Mouse (Mus musculus): ENCODE results near the gene Sfpq. TPM values are rescaled to one million over a fixed set of nuclear protein-coding genes. Genes with fewer than 3 reads are reported as not detected.
"Not testable (repeated sequence)": the region's sequence is repeated elsewhere in the genome, so short reads cannot be mapped to it uniquely, and the experiment has no call there.

The Sfpq gene
- polyA plus RNA-seq, 1 experiment from 2014 or later: 98.9 TPM

DNA sequence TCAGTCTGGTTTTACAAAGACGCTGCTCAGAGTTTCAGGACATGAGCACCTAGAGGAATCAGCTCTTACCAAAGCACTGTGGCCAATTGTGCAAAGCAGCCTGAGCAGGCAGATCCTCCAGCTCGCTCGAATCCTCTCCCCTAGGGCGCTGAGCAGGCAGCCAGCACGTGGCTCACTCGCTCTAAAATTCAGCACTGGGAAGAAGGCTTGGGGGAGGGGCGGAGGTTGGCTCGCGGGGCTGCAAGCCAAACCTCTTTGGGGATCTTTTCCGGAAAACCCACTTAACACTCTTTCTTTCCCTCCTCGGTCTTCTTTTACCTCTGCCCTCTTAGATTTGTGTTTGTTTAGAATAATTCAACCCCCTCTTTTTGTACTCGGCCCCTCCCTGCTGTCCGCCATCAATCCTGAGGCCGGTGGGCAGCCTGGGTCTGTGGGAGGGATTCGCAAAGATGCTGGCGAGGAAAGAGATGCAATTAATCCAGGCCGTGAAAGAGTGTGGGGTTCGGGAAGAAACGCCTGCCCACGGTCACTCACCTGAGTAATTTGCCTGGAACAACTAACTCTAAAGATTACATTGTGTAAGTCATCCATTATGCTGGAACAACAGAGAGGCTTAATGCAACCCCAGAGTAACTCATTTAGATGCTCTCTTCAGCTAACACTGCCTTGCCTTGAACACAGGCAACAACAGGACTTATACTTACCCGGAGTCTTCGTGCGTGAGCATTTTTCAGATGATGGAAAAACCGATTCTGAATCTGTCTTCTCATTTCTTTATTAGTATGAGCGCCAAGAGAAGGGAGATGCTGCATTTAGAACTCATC is 15.8 kb upstream of the Sfpq start:
- H3K4me1 ChIP-seq: peaks cover 23% of the 10 kb centered on the region
- peak overlapping the region; percentile 34 for H3K4me3 ChIP-seq
- no peaks in the 10 kb centered on the region for H3K36me3 ChIP-seq
- no peaks in the 10 kb centered on the region for H3K27me3 ChIP-seq
- peak overlapping the region; percentile 71 for H3K27ac ChIP-seq (replicated peaks)
- peak overlapping the region; percentile 44 for H3K9ac ChIP-seq (replicated peaks)
- WGBS: 9% methylated on average over 25 of the region's 25 CpGs
- no peaks in the 10 kb centered on the region for H3K9me3 ChIP-seq
- ATAC-seq (replicated peaks): peak; percentile 83
- H3K4me2 ChIP-seq (replicated peaks): peak overlapping the region; percentile 56

GRCm38 (mm10) chr4:127015294-127015993 is 5.7 kb upstream of the Sfpq start:
- not testable (repeated sequence) for H3K9ac ChIP-seq (replicated peaks); H3K36me3 ChIP-seq; H3K4me1 ChIP-seq; H3K27me3 ChIP-seq; H3K9me3 ChIP-seq
- 10% methylated on average over 14 of the region's 26 CpGs for WGBS
- peak overlapping the region; percentile 38 for H3K4me3 ChIP-seq
- peak overlapping the region; percentile 63; the same call in 1 of the 2 replicates for H3K27ac ChIP-seq (replicated peaks)
- peak overlapping the region; percentile 37 for H3K4me2 ChIP-seq (replicated peaks)
- peak; percentile 91 for ATAC-seq (replicated peaks)

DNA sequence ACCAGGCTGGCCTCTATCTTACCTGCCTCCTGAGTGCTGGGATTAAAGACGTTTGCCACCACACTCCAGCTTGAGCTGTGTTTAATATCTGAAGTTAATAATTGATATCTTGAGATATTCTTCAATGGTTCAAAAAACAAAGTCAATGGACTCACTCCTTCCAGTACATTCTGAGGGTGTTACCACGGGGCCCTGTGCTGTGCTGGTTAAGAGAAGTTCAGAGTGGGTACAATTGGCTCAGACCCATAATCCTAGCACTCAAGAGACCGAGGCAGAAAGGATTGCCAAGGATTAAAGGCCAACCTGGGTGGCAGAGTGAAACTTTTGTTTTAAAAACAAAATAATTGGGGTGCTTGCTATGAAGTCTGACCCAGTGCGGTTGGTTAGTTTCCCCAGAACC is 4.8 kb upstream of the Sfpq start:
- WGBS: 77% methylated on average over 4 of the region's 4 CpGs
- Histone ChIP-seq H3K9me3 (no peaks in the 10 kb centered on the region), H3K27me3 (no peaks in the 10 kb centered on the region), H3K9ac (replicated peaks) (no peak overlapping the region), H3K4me1 (peaks cover 12% of the 10 kb centered on the region), H3K27ac (replicated peaks) (no peak overlapping the region), H3K4me3 (no peak overlapping the region), H3K36me3 (no peaks in the 10 kb centered on the region), H3K4me2 (replicated peaks) (no peak overlapping the region)
- ATAC-seq (replicated peaks): no peak

DNA sequence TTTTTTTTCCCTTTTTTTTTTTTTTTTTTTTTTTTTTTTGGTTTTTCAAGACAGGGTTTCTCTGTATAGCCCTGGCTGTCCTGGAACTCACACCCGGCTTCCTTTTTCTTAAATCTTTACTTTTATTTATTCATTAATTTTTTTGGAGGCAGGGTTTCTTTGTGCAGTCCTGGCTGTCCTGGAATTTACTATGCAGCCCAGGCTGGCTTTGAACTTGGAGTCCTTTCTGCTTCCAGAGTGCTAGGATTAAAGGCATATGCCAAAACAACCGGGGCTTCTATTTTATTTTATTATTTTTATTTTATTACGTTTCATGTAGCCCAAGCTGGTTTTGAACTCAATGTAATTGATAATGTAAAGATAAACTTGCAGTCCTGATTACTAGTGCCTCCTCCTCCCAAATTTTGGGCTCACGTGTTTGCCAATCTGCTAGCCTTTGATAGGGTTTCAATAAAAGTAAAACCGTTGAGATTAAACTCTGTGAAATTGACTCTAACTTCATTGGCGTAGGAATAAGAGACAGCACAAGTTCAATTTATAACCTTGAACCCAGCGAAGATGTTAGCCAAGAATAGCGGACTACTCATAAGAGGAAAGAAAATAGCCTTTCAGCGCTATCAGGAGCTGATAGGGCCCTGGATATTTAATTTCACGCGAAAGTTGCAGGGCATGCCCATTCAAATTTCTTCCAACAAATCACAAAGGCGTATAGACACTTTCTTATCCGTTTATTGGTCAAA is 543 bp upstream of the Sfpq start:
- 12% methylated on average over 13 of the region's 13 CpGs for WGBS
- H3K27ac ChIP-seq (replicated peaks): no peak overlapping the region
- no peak overlapping the region for H3K9ac ChIP-seq (replicated peaks)
- H3K4me1 ChIP-seq: peaks cover 36% of the 10 kb centered on the region
- H3K27me3 ChIP-seq: no peaks in the 10 kb centered on the region
- peak overlapping the region; percentile 44 for H3K4me2 ChIP-seq (replicated peaks)
- H3K9me3 ChIP-seq: no peaks in the 10 kb centered on the region
- H3K36me3 ChIP-seq: peaks cover 17% of the 10 kb centered on the region
- peak overlapping the region; percentile 86 for H3K4me3 ChIP-seq
- ATAC-seq (replicated peaks): no peak

DNA sequence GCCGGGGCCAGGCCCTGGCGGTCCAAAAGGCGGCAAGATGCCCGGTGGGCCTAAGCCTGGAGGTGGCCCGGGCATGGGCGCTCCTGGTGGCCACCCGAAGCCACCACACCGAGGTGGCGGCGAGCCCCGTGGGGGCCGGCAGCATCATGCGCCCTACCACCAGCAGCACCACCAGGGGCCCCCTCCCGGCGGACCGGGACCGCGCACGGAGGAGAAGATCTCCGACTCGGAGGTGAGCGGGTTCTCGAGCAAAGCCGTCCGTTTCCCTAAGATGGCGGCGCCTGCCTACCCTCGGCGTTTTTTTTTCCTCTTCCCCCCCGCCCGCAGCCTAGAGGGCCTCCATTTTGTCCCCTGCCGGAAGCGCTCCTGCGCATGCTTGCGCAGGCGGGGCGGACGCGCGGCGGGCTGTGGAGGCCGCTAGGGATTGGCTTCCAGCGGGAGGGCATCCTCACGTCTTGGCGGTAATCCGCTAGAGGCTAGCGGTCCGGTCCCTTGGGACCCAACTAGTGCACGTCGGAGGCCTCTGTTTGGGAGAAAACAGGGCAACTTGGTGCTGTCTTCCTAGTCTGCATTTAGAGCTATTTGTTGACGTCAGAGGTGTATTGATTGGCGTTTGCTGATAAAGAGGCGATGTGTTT is 984 bp downstream of the Sfpq start:
- Histone ChIP-seq H3K4me3 (peak overlapping the region; percentile 86), H3K9me3 (no peaks in the 10 kb centered on the region), H3K9ac (replicated peaks) (peak overlapping the region; percentile 98), H3K36me3 (peaks cover 31% of the 10 kb centered on the region), H3K4me2 (replicated peaks) (peak overlapping the region; percentile 98), H3K27ac (replicated peaks) (peak overlapping the region; percentile 98), H3K4me1 (peaks cover 44% of the 10 kb centered on the region), H3K27me3 (no peaks in the 10 kb centered on the region)
- 1% methylated on average over 46 of the region's 53 CpGs for WGBS
- ATAC-seq (replicated peaks): peak; percentile 64

DNA sequence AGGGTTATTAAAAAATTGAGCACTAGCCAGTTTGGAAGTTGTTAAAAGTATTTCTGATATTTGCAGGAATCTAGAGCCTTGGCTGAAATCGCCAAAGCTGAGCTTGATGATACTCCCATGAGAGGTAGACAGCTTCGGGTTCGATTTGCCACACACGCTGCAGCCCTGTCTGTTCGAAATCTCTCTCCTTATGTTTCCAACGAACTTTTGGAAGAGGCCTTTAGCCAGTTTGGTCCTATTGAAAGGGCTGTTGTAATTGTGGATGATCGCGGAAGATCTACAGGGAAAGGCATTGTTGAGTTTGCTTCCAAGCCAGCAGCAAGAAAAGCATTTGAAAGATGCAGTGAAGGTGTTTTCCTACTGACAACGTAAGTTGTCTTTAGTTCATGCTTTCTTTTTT is 2.1 kb downstream of the Sfpq start:
- H3K27me3 ChIP-seq: no peaks in the 10 kb centered on the region
- peak overlapping the region; percentile 86 for H3K4me3 ChIP-seq
- peak overlapping the region; percentile 98 for H3K4me2 ChIP-seq (replicated peaks)
- ATAC-seq (replicated peaks): no peak
- no peak overlapping the region for H3K27ac ChIP-seq (replicated peaks)
- peaks cover 42% of the 10 kb centered on the region for H3K36me3 ChIP-seq
- no peaks in the 10 kb centered on the region for H3K9me3 ChIP-seq
- H3K9ac ChIP-seq (replicated peaks): peak overlapping the region; percentile 98
- WGBS: 2% methylated on average over 9 of the region's 9 CpGs
- H3K4me1 ChIP-seq: peaks cover 54% of the 10 kb centered on the region

DNA sequence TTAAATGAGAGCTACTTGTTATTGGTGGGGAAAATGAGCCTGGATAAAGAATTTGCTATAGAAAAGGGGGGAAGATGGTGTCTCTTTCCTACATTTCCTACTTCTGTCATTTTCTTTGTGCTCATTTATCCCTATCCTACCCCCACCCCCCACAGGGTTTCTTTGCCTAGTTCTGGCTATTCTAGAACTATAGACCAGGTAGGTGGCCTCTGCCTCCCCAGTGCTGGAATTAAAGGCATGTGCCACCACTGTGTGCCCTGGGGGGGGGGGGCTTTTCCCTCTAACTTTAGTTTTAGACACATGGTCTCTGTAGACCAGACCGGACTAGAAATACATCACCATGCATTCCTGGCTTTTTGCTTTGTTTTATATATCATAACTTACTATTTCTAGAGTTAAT is 3.1 kb downstream of the Sfpq start:
- Histone ChIP-seq H3K4me1 (peaks cover 54% of the 10 kb centered on the region), H3K9ac (replicated peaks) (peak overlapping the region; percentile 98), H3K27me3 (no peaks in the 10 kb centered on the region), H3K36me3 (peaks cover 47% of the 10 kb centered on the region), H3K4me3 (peak overlapping the region; percentile 86), H3K4me2 (replicated peaks) (peak overlapping the region; percentile 98), H3K9me3 (no peaks in the 10 kb centered on the region), H3K27ac (replicated peaks) (no peak overlapping the region)
- ATAC-seq (replicated peaks): no peak
- 68% methylated on average over 1 of the region's 1 CpGs for WGBS

GRCm38 (mm10) chr4:127026826-127027225 is 5.7 kb downstream of the Sfpq start:
- H3K4me3 ChIP-seq: 0 out of 2 replicates have a peak overlapping the region, but pooled peaks have one; percentile 8
- peaks cover 48% of the 10 kb centered on the region for H3K4me1 ChIP-seq
- no peaks in the 10 kb centered on the region for H3K9me3 ChIP-seq
- no peak overlapping the region for H3K9ac ChIP-seq (replicated peaks)
- no peak overlapping the region for H3K4me2 ChIP-seq (replicated peaks)
- no peak for ATAC-seq (replicated peaks)
- no peaks in the 10 kb centered on the region for H3K27me3 ChIP-seq
- 94% methylated on average over 4 of the region's 4 CpGs for WGBS
- H3K36me3 ChIP-seq: peaks cover 72% of the 10 kb centered on the region
- H3K27ac ChIP-seq (replicated peaks): no peak overlapping the region

GRCm38 (mm10) chr4:127027228-127028190 is 6.4 kb downstream of the Sfpq start:
- Histone ChIP-seq H3K27ac (replicated peaks) (no peak overlapping the region), H3K4me2 (replicated peaks) (no peak overlapping the region), H3K36me3 (peaks cover 79% of the 10 kb centered on the region), H3K9me3 (no peaks in the 10 kb centered on the region), H3K9ac (replicated peaks) (no peak overlapping the region), H3K27me3 (no peaks in the 10 kb centered on the region), H3K4me3 (0 out of 2 replicates have a peak overlapping the region, but pooled peaks have one; percentile 8), H3K4me1 (peaks cover 48% of the 10 kb centered on the region)
- no peak for ATAC-seq (replicated peaks)
- 68% methylated on average over 4 of the region's 4 CpGs for WGBS

DNA sequence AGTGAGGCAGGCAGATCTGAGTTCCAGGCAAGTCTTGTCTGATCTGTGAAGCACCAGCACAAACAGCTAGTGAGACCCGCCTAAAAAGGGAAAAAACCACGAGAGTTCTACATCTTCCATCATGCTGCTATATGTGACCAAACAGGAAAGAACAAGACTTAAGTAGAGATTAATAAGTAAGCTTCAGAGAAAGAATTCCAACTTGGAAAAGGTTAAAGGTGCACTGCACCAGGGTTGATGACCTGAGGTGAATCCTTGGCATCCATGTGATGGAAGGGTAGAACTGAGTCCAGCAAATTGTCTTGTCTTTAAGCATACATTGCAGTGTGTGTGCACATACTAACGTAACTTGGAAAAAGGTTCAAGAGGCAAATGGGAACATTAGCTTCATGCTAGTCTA is 16.0 kb downstream of the Sfpq start:
- Histone ChIP-seq H3K4me3 (no peak overlapping the region), H3K4me2 (replicated peaks) (no peak overlapping the region), H3K36me3 (peaks cover 87% of the 10 kb centered on the region), H3K27ac (replicated peaks) (no peak overlapping the region), H3K27me3 (no peaks in the 10 kb centered on the region), H3K9me3 (no peaks in the 10 kb centered on the region), H3K4me1 (peaks cover 21% of the 10 kb centered on the region; the same call in 1 of the 2 replicates), H3K9ac (replicated peaks) (no peak overlapping the region)
- no peak for ATAC-seq (replicated peaks)
- 93% methylated on average over 3 of the region's 3 CpGs for WGBS

Data from forebrain, embryonic 15.5 days (tissue).